Mouse (Mus musculus): Measurements from ENCODE around the gene Mroh3. TPM values are rescaled to one million over a fixed set of nuclear protein-coding genes. Genes with fewer than 3 reads are reported as not detected.

Mroh3 gene
- polyA plus RNA-seq, 1 experiment from 2014 or later: not detected

DNA sequence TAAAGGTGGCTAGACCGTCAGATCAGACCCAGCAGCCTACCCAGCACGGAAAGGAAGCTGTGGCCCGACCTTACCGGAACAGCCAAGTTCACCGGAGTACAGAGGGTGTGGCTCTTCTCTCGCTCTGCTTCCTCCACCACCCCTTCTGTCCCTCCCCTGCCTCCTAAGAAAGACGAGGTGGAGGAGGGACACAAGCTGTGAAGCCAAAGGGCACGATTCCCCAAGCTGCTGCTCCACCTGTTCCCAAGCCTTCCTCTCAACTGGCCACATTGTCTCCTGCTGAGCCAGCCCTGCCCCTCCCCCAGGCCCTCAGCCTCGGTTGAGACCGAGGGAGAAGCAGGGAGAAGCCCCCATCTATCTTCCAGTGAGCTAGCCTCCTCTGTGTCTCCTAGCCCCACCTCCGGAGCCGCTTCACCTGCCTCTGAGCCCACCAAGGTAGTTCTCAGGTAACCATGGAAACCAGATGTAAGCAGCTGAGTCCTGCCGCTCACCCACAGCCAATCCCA is 38.5 kb downstream of the Mroh3 start:
- Histone ChIP-seq H3K9me3 (ENCODE audit: low read depth, low read length) (no peaks in the 10 kb centered on the region), H3K36me3 (ENCODE audit: insufficient read depth) (peaks cover 22% of the 10 kb centered on the region), H3K27ac (ENCODE audit: low read depth) (no peak overlapping the region), H3K9ac (no peak overlapping the region), H3K27me3 (ENCODE audit: insufficient read depth, low read length) (no peaks in the 10 kb centered on the region), H3K4me3 (ENCODE audit: low read depth, low read length) (no peak overlapping the region), H3K4me2 (peak overlapping the region; percentile 42), H3K4me1 (ENCODE audit: insufficient read depth) (no peaks in the 10 kb centered on the region; the same call in 1 of the 2 replicates)
- ATAC-seq (ENCODE audit: insufficient read depth) (no peak), DNase-seq (peak; percentile 36)
- 22% methylated on average over 13 of the region's 13 CpGs for WGBS
- no peak for TF ChIP-seq CTCF (IDR thresholded peaks at IDR 0.05; ENCODE audit: low read depth)

DNA sequence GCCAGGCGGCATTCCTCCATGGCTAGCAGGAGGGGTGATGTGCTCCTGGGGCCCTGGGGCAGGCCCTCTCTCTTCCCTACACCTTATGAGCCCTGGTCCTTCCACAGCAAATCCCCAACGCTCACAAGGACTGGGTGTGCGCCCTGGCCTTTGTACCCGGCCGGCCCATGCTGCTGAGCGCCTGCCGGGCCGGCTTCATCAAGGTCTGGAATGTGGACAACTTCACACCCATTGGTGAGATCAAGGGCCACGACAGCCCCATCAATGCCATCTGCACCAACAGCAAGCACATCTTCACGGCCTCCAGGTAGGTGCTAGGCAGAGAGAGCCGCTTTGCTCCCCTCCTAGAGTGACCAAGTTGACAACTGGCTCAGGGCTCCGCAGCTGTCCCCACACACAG is 39.9 kb downstream of the Mroh3 start:
- no peak overlapping the region for H3K27ac ChIP-seq (ENCODE audit: low read depth)
- DNase-seq (no peak), ATAC-seq (ENCODE audit: insufficient read depth) (no peak)
- no peak for TF ChIP-seq CTCF (IDR thresholded peaks at IDR 0.05; ENCODE audit: low read depth)
- H3K9me3 ChIP-seq (ENCODE audit: low read depth, low read length): no peaks in the 10 kb centered on the region
- H3K4me1 ChIP-seq (ENCODE audit: insufficient read depth): no peaks in the 10 kb centered on the region; the same call in 1 of the 2 replicates
- no peak overlapping the region for H3K9ac ChIP-seq
- peaks cover 22% of the 10 kb centered on the region for H3K36me3 ChIP-seq (ENCODE audit: insufficient read depth)
- H3K27me3 ChIP-seq (ENCODE audit: insufficient read depth, low read length): no peaks in the 10 kb centered on the region
- no peak overlapping the region for H3K4me3 ChIP-seq (ENCODE audit: low read depth, low read length)
- WGBS: 65% methylated on average over 12 of the region's 12 CpGs
- no peak overlapping the region for H3K4me2 ChIP-seq

DNA sequence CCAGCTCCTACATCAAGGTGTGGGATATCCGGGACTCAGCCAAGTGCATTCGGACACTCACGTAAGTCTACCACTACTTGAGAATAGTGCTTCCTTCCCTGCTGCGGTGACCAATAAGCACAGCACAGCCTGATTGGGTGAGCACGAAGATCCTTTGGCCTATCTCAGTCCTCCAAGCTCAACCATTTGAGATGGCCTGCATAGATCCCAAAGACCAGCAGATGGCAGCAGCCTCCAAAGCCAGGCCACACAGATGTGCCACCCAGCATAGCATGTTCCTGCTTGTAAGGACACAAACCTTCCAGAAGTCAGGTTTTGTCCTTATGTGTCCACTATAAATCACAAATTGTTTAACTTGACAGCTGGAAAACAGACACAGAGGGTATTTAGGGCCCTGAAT is 42.5 kb downstream of the Mroh3 start:
- no peak overlapping the region for H3K9ac ChIP-seq
- H3K36me3 ChIP-seq (ENCODE audit: insufficient read depth): peaks cover 17% of the 10 kb centered on the region
- WGBS: 2% methylated on average over 5 of the region's 5 CpGs
- no peaks in the 10 kb centered on the region; the same call in 1 of the 2 replicates for H3K4me1 ChIP-seq (ENCODE audit: insufficient read depth)
- no peak overlapping the region for H3K4me3 ChIP-seq (ENCODE audit: low read depth, low read length)
- DNase-seq (peak; percentile 94), ATAC-seq (ENCODE audit: insufficient read depth) (peak; percentile 86)
- TF ChIP-seq CTCF (IDR thresholded peaks at IDR 0.05; ENCODE audit: low read depth): peak; percentile 97
- no peaks in the 10 kb centered on the region for H3K27me3 ChIP-seq (ENCODE audit: insufficient read depth, low read length)
- H3K27ac ChIP-seq (ENCODE audit: low read depth): no peak overlapping the region
- no peak overlapping the region for H3K4me2 ChIP-seq
- H3K9me3 ChIP-seq (ENCODE audit: low read depth, low read length): no peaks in the 10 kb centered on the region

DNA sequence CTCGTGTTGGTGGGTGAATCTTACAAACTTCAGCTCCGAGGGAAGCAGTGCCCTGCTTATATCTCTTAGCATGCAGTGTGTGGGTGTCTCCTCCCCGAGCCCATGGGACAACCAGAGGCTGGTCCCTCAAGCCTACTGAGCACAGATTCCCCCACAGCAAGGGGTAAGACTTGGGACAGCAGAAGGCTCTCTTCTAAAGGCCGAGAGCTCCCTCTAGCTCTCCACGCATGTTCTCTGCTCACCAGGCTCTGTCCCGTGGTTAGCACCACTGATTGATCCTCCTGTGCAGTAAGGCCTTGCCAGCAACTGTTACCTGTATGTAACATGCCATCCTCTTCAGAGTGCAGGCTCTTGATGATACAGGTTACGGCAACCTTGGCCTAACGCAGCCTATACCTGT is 45.0 kb downstream of the Mroh3 start:
- ATAC-seq (ENCODE audit: insufficient read depth) (no peak), DNase-seq (peak; percentile 63)
- no peaks in the 10 kb centered on the region for H3K4me1 ChIP-seq (ENCODE audit: insufficient read depth)
- H3K4me3 ChIP-seq (ENCODE audit: low read depth, low read length): no peak overlapping the region
- no peak overlapping the region for H3K4me2 ChIP-seq
- H3K9me3 ChIP-seq (ENCODE audit: low read depth, low read length): no peaks in the 10 kb centered on the region
- H3K27me3 ChIP-seq (ENCODE audit: insufficient read depth, low read length): no peaks in the 10 kb centered on the region
- no peak overlapping the region for H3K27ac ChIP-seq (ENCODE audit: low read depth)
- 69% methylated on average over 8 of the region's 8 CpGs for WGBS
- peak; percentile 63 for TF ChIP-seq CTCF (IDR thresholded peaks at IDR 0.05; ENCODE audit: low read depth)
- no peak overlapping the region for H3K9ac ChIP-seq
- peaks cover 30% of the 10 kb centered on the region for H3K36me3 ChIP-seq (ENCODE audit: insufficient read depth)

DNA sequence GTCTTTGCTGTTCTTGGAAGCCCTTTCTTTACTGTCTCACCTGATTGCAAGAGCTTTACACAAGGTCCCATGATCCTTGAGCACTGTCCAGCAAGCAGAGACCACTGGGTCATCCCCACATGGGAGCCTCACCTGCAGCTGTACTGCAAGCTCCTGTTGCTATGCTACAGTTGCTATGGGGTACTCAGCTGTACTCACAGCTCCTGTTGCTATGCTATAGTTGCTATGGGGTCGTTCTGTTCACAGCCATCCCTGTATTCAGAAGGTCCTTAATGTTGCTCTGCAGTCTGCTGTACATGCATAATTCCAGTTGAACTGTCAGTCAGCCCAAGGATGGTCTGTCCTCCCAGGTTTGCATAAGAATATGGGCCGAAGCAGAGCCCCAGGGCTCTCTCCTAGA is 47.2 kb downstream of the Mroh3 start:
- Histone ChIP-seq H3K27me3 (ENCODE audit: insufficient read depth, low read length) (no peaks in the 10 kb centered on the region), H3K9ac (no peak overlapping the region), H3K4me3 (ENCODE audit: low read depth, low read length) (no peak overlapping the region), H3K27ac (ENCODE audit: low read depth) (no peak overlapping the region), H3K4me2 (no peak overlapping the region), H3K4me1 (ENCODE audit: insufficient read depth) (no peaks in the 10 kb centered on the region), H3K36me3 (ENCODE audit: insufficient read depth) (peaks cover 39% of the 10 kb centered on the region), H3K9me3 (ENCODE audit: low read depth, low read length) (no peaks in the 10 kb centered on the region)
- WGBS: 59% methylated on average over 2 of the region's 2 CpGs
- TF ChIP-seq CTCF (IDR thresholded peaks at IDR 0.05; ENCODE audit: low read depth): no peak
- ATAC-seq (ENCODE audit: insufficient read depth) (no peak), DNase-seq (no peak)

DNA sequence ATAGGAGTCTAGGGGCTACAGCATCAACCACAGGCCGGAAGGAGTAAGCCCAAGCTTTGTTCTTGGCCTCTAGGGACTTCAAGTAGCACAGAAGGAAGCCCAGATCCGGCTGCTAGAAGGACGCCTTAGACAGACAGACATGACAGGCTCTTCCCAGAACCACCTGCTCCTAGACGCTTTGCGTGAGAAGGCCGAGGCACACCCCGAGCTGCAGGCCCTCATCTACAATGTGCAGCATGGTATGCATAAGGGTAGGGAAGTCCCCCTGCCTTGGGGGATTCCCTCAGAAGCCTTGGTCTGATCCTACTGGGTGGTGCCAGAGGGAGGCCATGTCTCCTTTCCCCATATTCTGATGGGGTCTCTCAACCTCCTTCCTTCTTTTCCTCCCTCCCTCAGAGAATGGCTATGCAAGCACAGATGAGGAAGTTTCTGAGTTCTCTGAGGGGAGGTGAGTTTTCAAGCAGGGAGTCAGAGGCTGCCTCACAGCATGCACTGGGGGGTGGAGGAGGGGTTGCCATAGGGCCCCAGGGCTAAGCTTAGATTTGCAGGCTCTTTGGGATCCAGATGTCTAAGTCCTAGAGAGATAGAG is 51.2 kb downstream of the Mroh3 start:
- no peaks in the 10 kb centered on the region for H3K27me3 ChIP-seq (ENCODE audit: insufficient read depth, low read length)
- no peaks in the 10 kb centered on the region for H3K9me3 ChIP-seq (ENCODE audit: low read depth, low read length)
- no peak for DNase-seq
- no peak overlapping the region for H3K4me2 ChIP-seq
- ATAC-seq (ENCODE audit: insufficient read depth): no peak
- no peak overlapping the region for H3K27ac ChIP-seq (ENCODE audit: low read depth)
- TF ChIP-seq CTCF (IDR thresholded peaks at IDR 0.05; ENCODE audit: low read depth): no peak
- peaks cover 68% of the 10 kb centered on the region for H3K36me3 ChIP-seq (ENCODE audit: insufficient read depth)
- WGBS: 91% methylated on average over 7 of the region's 7 CpGs
- no peak overlapping the region for H3K9ac ChIP-seq
- H3K4me3 ChIP-seq (ENCODE audit: low read depth, low read length): no peak overlapping the region
- no peaks in the 10 kb centered on the region for H3K4me1 ChIP-seq (ENCODE audit: insufficient read depth)

DNA sequence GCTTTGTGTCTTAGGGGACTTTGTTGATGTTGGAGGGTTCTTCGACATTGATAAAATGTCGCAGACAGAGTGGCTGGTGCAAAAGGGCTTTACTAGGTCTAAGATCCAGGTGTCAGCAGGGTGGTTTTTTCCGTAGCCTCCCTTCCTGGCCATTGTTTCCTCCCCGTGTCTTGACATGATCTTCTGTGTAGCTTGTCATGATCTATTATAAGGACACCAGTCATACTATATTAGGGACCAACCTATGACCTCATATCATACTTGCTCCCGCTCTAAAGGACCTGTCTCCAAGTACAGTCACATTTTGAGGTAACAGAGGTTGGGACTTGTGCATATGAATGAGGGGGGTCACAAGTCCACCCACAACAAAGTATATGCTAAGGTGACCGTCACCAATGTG is 51.7 kb downstream of the Mroh3 start:
- Histone ChIP-seq H3K4me1 (ENCODE audit: insufficient read depth) (no peaks in the 10 kb centered on the region), H3K9me3 (ENCODE audit: low read depth, low read length) (no peaks in the 10 kb centered on the region), H3K36me3 (ENCODE audit: insufficient read depth) (peaks cover 72% of the 10 kb centered on the region), H3K9ac (no peak overlapping the region), H3K4me2 (no peak overlapping the region), H3K4me3 (ENCODE audit: low read depth, low read length) (no peak overlapping the region), H3K27me3 (ENCODE audit: insufficient read depth, low read length) (no peaks in the 10 kb centered on the region), H3K27ac (ENCODE audit: low read depth) (no peak overlapping the region)
- DNase-seq (no peak), ATAC-seq (ENCODE audit: insufficient read depth) (no peak)
- no peak for TF ChIP-seq CTCF (IDR thresholded peaks at IDR 0.05; ENCODE audit: low read depth)
- WGBS: 79% methylated on average over 6 of the region's 6 CpGs

Measured in lung, embryonic 14.5 days (tissue).